Mouse (Mus musculus) lung, embryonic 16.5 days (tissue): Measurements from ENCODE around the gene Cpne5. TPM values are rescaled to one million over a fixed set of nuclear protein-coding genes. Genes with fewer than 3 reads are reported as not detected.
"Not testable (repeated sequence)": the region's sequence is repeated elsewhere in the genome, so short reads cannot be mapped to it uniquely, and the experiment has no call there.

Experiments
- ATAC-seq: fragments of 200-750 bp; cut with Nextera tagmentation; 2 replicates; pipeline ENCODE4 v1.8.0; 2017; ENCODE audit warnings: low read depth, mild to moderate bottlenecking, moderate library complexity
- H3K27ac ChIP-seq: fragments of 300-500 bp; sonication (generic); 2 replicates; pipeline ENCODE4 v1.5.1; 2014; ENCODE audit warnings: mild to moderate bottlenecking, control low read depth, low read length
- H3K27me3 ChIP-seq: fragments of 300-500 bp; sonication (generic); 2 replicates; pipeline ENCODE4 v1.6.1; 2014; ENCODE audit warnings: low read depth, low read length, mixed read lengths; ENCODE audit not compliant: control insufficient read depth, insufficient read depth
- H3K36me3 ChIP-seq: fragments of 300-500 bp; sonication (generic); 2 replicates; pipeline ENCODE4 v1.6.1; 2014; ENCODE audit warnings: low read length; ENCODE audit not compliant: control insufficient read depth, insufficient read depth
- H3K4me1 ChIP-seq: fragments of 300-500 bp; sonication (generic); replicated peaks from 2 replicates; pipeline ENCODE4 v1.6.1; 2014; ENCODE audit warnings: low read length, mixed read lengths; ENCODE audit not compliant: control insufficient read depth, insufficient read depth
- H3K4me2 ChIP-seq: fragments of 300-500 bp; sonication (generic); 2 replicates; pipeline ENCODE4 v1.6.1; 2014; ENCODE audit warnings: low read depth, low read length, control low read depth
- H3K4me3 ChIP-seq: fragments of 300-500 bp; sonication (generic); 2 replicates; pipeline ENCODE4 v1.5.1; 2014; ENCODE audit warnings: mild to moderate bottlenecking, low read length, control low read depth
- H3K9ac ChIP-seq: fragments of 300-500 bp; sonication (generic); 2 replicates; pipeline ENCODE4 v1.6.1; 2014; ENCODE audit warnings: low read length, control low read depth
- H3K9me3 ChIP-seq: fragments of 300-500 bp; sonication (generic); 2 replicates; pipeline ENCODE4 v1.6.1; 2016; ENCODE audit warnings: low read length; ENCODE audit not compliant: control insufficient read depth
- WGBS: fragments of 180-500 bp; shearing (Covaris S2); extraction: QIAGEN DNeasy Blood & Tissue Kit; methylation state at CpG from one replicate; pipeline ENCODE4 v1.1.7; 2014; 5-methylcytosine and 5-hydroxymethylcytosine counted together
- polyA plus RNA-seq: library from polyadenylated mRNA; unstranded; fragments of >200 nt; fragmentation: Nextera tagmentation; extraction: Ambion mirVana; gene quantifications from 2 replicates; pipeline ENCODE4 v1.2.1, GENCODE M21; 2015

The Cpne5 gene
- polyA plus RNA-seq, 1 experiment from 2014 or later, result 5.0 TPM

DNA sequence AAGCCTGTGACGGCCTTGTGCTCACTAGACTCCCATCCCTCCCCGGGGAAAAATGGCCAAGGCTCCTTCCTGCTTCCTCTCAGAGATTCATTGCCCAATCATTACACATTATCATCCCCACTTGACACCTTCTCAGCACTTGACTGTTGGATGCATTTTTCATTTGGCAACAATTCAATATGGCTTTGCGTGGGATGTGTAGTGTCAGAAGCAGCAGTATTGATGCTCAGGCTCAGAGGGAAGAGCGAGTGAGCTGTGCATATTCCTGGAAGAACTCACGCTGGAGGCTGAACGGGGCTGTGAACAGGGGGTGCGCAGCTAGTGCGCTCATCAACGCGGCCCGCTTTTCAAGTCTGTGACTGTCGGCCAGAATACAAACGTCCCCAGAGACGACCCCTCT lies 13.0 kb upstream of the Cpne5 start:
- Histone ChIP-seq H3K36me3 (peaks cover 20% of the 10 kb centered on the region), H3K27ac (peak overlapping the region; percentile 84), H3K4me1 (peaks cover 47% of the 10 kb centered on the region)
- H3K9me3 ChIP-seq, H3K4me3 ChIP-seq, H3K9ac ChIP-seq, H3K27me3 ChIP-seq, H3K4me2 ChIP-seq, ATAC-seq: not testable (repeated sequence)
- 69% methylated on average over 14 of the region's 14 CpGs for WGBS

- peak; percentile 13; the same call in 1 of the 2 replicates for ATAC-seq
- Histone ChIP-seq H3K27me3 (no peaks in the 10 kb centered on the region), H3K9me3 (no peaks in the 10 kb centered on the region), H3K9ac (no peak overlapping the region), H3K4me3 (no peak overlapping the region), H3K4me2 (no peak overlapping the region), H3K27ac (peak overlapping the region; percentile 33; the same call in 1 of the 2 replicates), H3K36me3 (peaks cover 14% of the 10 kb centered on the region), H3K4me1 (peaks cover 58% of the 10 kb centered on the region)
- 48% methylated on average over 9 of the region's 9 CpGs for WGBS
These were observed 11.5 kb upstream of the Cpne5 start for GRCm38 (mm10) chr17:29249512-29249911.

DNA sequence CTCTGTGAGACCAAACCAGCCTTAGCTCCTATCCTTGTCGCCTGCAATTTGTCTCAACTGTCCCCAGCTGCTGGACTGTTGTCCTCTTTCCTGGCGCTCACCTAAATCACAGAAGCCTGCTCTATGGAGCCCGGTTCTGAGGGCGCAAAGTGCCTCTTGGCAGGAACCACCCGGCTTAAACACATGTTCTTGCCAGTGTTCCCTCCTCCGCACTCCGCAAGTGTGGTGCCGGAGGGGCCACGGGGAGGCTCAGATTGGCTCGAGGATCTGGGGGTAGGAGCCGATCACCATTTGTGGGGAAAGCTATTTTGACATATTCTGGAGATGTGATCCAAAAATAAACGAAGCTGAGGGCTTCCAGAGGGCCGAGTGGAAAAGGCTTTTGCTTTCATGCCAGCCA lies 9.9 kb upstream of the Cpne5 start:
- Histone ChIP-seq H3K4me1 (peaks cover 54% of the 10 kb centered on the region), H3K27ac (peak overlapping the region; percentile 31), H3K27me3 (no peaks in the 10 kb centered on the region), H3K9me3 (no peaks in the 10 kb centered on the region), H3K9ac (no peak overlapping the region), H3K4me3 (no peak overlapping the region), H3K36me3 (peaks cover 14% of the 10 kb centered on the region), H3K4me2 (no peak overlapping the region)
- ATAC-seq, result no peak
- WGBS, result 60% methylated on average over 13 of the region's 13 CpGs

DNA sequence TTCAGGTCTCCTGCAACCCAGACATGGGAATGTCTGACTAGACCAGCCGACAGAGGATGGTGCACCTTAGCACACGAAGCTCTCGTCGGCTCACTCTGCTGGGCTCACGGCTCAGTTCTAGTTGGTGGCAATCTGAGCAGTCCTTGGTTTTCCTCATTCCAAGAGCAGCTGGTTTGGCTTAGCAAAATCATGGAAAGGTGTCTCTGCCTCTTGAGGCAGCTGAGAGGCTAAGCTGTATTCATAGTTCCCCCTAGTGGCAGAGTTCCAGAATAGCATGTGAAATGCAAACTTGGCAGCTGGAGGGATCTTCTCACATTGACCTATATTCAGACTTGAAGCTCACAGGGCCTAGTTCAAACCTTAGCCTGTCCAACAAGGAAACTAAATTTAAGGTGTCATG lies 8.6 kb upstream of the Cpne5 start:
- 15% methylated on average over 5 of the region's 5 CpGs for WGBS
- no peaks in the 10 kb centered on the region for H3K9me3 ChIP-seq
- no peaks in the 10 kb centered on the region for H3K27me3 ChIP-seq
- peaks cover 14% of the 10 kb centered on the region for H3K36me3 ChIP-seq
- no peak overlapping the region for H3K4me2 ChIP-seq
- H3K4me1 ChIP-seq, result peaks cover 42% of the 10 kb centered on the region
- H3K9ac ChIP-seq, result no peak overlapping the region
- peak; percentile 53; the same call in 1 of the 2 replicates for ATAC-seq
- no peak overlapping the region for H3K4me3 ChIP-seq
- no peak overlapping the region for H3K27ac ChIP-seq

GRCm38 (mm10) chr17:29245725-29246124 lies 7.8 kb upstream of the Cpne5 start:
- Histone ChIP-seq H3K4me3 (no peak overlapping the region), H3K4me2 (no peak overlapping the region), H3K4me1 (peaks cover 34% of the 10 kb centered on the region), H3K27ac (peak overlapping the region; percentile 12; the same call in 1 of the 2 replicates), H3K9ac (no peak overlapping the region), H3K9me3 (no peaks in the 10 kb centered on the region), H3K36me3 (peaks cover 7% of the 10 kb centered on the region), H3K27me3 (no peaks in the 10 kb centered on the region)
- WGBS, result 33% methylated on average over 7 of the region's 7 CpGs
- ATAC-seq, result peak; percentile 32; the same call in 1 of the 2 replicates

DNA sequence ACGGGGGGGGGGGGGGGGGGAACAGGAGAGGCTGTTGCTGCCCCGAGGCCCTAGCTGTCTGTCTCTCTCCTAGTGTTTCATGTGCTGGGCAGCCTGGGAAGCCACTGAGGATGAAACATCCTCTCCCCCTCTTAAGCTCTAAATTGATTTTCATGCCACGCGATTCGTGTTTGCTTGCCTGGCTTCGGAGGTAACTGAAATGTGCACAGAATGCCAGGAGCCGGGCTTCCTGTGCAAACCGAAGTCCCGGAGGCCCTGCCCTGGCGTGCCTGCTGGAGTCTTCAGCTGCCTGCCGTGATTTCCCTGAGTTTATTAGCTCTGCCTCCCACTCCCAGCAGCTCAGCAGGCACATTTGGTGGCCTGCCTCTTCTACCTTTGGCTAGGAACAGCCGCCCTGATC lies 6.9 kb upstream of the Cpne5 start:
- Histone ChIP-seq H3K9ac (peak overlapping the region; percentile 29), H3K4me3 (no peak overlapping the region), H3K27me3 (no peaks in the 10 kb centered on the region), H3K4me2 (no peak overlapping the region), H3K4me1 (peaks cover 29% of the 10 kb centered on the region), H3K27ac (no peak overlapping the region), H3K9me3 (no peaks in the 10 kb centered on the region), H3K36me3 (0 out of 2 replicates have a peak, but pooled peaks cover 2% of the 10 kb centered on the region)
- no peak for ATAC-seq
- 41% methylated on average over 11 of the region's 12 CpGs for WGBS

DNA sequence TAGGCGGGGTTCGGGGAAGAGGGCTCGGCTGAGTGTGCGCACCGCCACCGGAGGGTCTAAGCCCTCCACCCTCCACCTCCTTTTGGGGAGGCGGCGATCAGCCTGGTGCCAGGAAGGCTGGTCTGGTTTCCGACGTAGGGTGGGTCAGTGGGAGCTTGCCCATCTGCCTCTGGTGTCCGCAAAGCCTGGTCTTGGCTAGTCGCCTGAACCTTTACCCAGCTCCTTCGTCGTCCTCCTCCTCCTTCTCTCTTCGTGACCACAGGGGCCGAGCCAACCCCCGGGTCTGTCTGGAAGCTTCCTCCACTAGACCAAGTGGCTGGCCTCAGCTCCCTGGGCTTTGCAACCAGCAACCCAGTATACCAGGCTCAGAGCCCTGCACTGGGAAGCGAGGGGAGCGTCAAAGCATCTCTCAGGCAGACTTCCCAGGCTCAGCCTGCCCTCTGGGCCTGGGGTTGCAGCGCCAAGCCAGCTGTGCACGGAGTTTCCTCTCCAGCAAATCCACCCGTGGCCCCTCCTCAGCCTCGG lies 516 bp upstream of the Cpne5 start:
- ATAC-seq, result peak; percentile 24; the same call in 1 of the 2 replicates
- H3K4me1 ChIP-seq, result peaks cover 14% of the 10 kb centered on the region
- no peaks in the 10 kb centered on the region for H3K9me3 ChIP-seq
- H3K27ac ChIP-seq, result no peak overlapping the region
- H3K36me3 ChIP-seq, result no peaks in the 10 kb centered on the region
- H3K27me3 ChIP-seq, result peaks cover 20% of the 10 kb centered on the region
- WGBS, result 3% methylated on average over 23 of the region's 23 CpGs
- peak overlapping the region; percentile 54 for H3K4me3 ChIP-seq
- peak overlapping the region; percentile 100 for H3K4me2 ChIP-seq
- H3K9ac ChIP-seq, result peak overlapping the region; percentile 54

GRCm38 (mm10) chr17:29237267-29237771 lies 648 bp downstream of the Cpne5 start:
- no peaks in the 10 kb centered on the region for H3K36me3 ChIP-seq
- H3K4me1 ChIP-seq, result peaks cover 14% of the 10 kb centered on the region
- H3K4me2 ChIP-seq, result peak overlapping the region; percentile 100
- peaks cover 20% of the 10 kb centered on the region for H3K27me3 ChIP-seq
- ATAC-seq, result no peak
- H3K27ac ChIP-seq, result no peak overlapping the region
- H3K9ac ChIP-seq, result peak overlapping the region; percentile 54
- WGBS, result 2% methylated on average over 32 of the region's 32 CpGs
- no peaks in the 10 kb centered on the region for H3K9me3 ChIP-seq
- H3K4me3 ChIP-seq, result peak overlapping the region; percentile 54

GRCm38 (mm10) chr17:29236111-29236510 lies 1.9 kb downstream of the Cpne5 start:
- ATAC-seq, result no peak
- Histone ChIP-seq H3K27ac (no peak overlapping the region), H3K4me2 (no peak overlapping the region), H3K27me3 (peaks cover 20% of the 10 kb centered on the region), H3K4me3 (no peak overlapping the region), H3K36me3 (no peaks in the 10 kb centered on the region), H3K4me1 (peaks cover 14% of the 10 kb centered on the region), H3K9ac (no peak overlapping the region), H3K9me3 (no peaks in the 10 kb centered on the region)
- WGBS, result 30% methylated on average over 7 of the region's 7 CpGs
